Mouse (Mus musculus) CD4-positive, CD25-positive, alpha-beta regulatory T cell, adult 9 weeks (primary cell): ENCODE data around the gene Vmn1r70. TPM values are rescaled to one million over a fixed set of nuclear protein-coding genes. Genes with fewer than 3 reads are reported as not detected.

Experiments
- polyA plus RNA-seq: library from polyadenylated mRNA; unstranded; fragments of 100-300 nt; shearing (Covaris generic); gene quantifications from one replicate; pipeline ENCODE4 v1.2.1, GENCODE M21; 2017

The Vmn1r70 gene
- not detected for polyA plus RNA-seq

GRCm38 (mm10) chr7:10631232-10631631, at the start of gene Vmn1r70:
Gene Vmn1r70, plus strand, starts transcription at chr7:10631532.

GRCm38 (mm10) chr7:10613559-10613958, 17.8 kb upstream of the Vmn1r70 start, which contains the start of gene Vmn1r69:
Gene Vmn1r69, minus strand, starts transcription at chr7:10613659.

Other genes starting within 250 kb of the Vmn1r70 start
- not detected for gene Vmn1r67, start 188.2 kb upstream of the Vmn1r70 start, polyA plus RNA-seq
- gene Zik1, start 136.1 kb upstream of the Vmn1r70 start, polyA plus RNA-seq, result 2.1 TPM
- gene Vmn1r68, start 73.0 kb upstream of the Vmn1r70 start, polyA plus RNA-seq, result not detected
- gene Vmn1r69, start 17.9 kb upstream of the Vmn1r70 start, polyA plus RNA-seq, result not detected
- not detected for gene Nlrp4b, start 56.3 kb downstream of the Vmn1r70 start, polyA plus RNA-seq
- not detected for gene Vmn1r71, start 122.8 kb downstream of the Vmn1r70 start, polyA plus RNA-seq